Mouse (Mus musculus) gastrocnemius, postnatal 14 days (tissue): ENCODE results near the gene Slc33a1. TPM values are rescaled to one million over a fixed set of nuclear protein-coding genes. Genes with fewer than 3 reads are reported as not detected.
A peak's percentile ranks its signal among the peaks of the same experiment; 100 is the strongest.

Source experiments
- DNase-seq: peaks from one replicate; pipeline ENCODE4 v3.0.0; 2021; ENCODE audit warnings: mixed read lengths
- intact Hi-C: fragments of 180-260 bp; cut with DNase I; formaldehyde crosslinking; loops from one replicate; pipeline ENCODE4 v1.15.1; 2025; ENCODE audit warnings: low total_unique reads
- total RNA-seq, 2 experiments: library from RNA; stranded (reverse); gene quantifications; 2 replicates each; pipeline ENCODE4 v1.2.3; 2021

Gene Slc33a1
- total RNA-seq, 2 experiments from 2014 or later = 5.8 to 7.0 TPM

- intact Hi-C loops = no loop called here
- DNase-seq = peak; percentile 14
Observed at GRCm38 (mm10) chr3:63899309-63899695, 65.3 kb downstream of the Slc33a1 start, which contains the start of gene Plch1. Gene Plch1 (minus strand): TSS chr3:63899472.

DNA sequence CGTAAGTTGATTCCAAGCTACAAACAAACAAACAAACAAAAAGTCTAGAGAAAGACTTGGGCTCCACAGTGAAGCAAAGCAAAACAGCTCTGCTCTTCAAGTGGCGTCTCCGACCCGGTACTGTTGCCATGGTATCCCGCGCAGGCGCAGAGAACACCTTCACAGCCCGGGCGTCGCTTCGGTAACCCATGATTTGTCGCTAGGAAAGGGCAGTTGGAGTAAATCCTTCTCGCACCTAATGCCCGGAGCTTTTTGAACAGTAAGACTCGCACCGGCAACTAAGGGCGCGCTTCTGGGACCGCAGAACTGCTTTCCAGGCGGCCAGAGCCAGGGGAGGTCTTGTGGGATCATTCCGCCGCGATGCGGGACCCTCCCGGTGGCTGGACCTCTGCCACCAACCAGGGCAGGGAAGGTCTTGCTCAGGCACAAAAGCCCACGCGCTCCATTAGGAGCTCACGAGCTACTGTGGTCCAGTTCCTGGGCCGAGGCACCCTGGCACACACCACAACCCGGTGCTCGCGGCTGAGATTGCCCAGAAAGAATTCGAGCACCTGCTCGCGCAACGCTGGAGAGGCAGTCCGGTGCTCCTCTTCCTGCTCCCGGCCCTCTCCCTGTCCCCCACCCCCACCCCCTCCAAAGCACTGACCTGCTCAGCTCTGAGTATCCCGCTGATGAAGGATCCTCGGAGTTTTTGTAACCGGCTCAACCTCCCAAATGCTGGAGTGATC is 65.8 kb downstream of the Slc33a1 start:
- peak; percentile 59 for DNase-seq
- intact Hi-C loops = no loop called here

GRCm38 (mm10) chr3:63897177-63897576 is 67.4 kb downstream of the Slc33a1 start:
- DNase-seq = no peak
- intact Hi-C loops = no loop called here

- intact Hi-C loops = no loop called here
- DNase-seq = no peak
Observed at GRCm38 (mm10) chr3:63896303-63896702, 68.3 kb downstream of the Slc33a1 start.

- DNase-seq = no peak
- intact Hi-C loops = no loop called here
Observed at GRCm38 (mm10) chr3:63895786-63896185, 68.8 kb downstream of the Slc33a1 start.

GRCm38 (mm10) chr3:63893677-63894076 is 70.9 kb downstream of the Slc33a1 start:
- intact Hi-C loops = no loop called here
- DNase-seq = no peak

DNA sequence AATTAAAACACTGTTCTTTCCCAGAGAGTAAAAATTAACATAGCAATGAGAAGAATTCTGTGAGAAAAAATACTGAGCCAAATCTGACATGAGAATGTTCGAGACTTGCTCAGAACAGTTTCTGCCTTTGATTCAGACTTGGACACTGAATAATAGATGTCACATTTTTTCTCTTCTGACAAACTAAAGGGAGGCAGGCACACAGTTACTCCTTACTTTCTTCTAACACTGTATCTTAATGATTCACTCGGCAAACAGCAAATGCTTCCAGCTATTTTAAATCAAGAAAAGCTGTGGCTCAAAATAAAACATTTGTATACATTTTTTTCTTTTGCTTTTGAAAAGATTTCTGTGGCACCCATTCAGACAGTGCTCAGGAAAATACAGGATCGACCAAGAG is 72.4 kb downstream of the Slc33a1 start:
- no peak for DNase-seq
- intact Hi-C loops = no loop called here

Other genes with a start within 250 kb of the Slc33a1 start
- gene Plch1, start 65.3 kb downstream of the Slc33a1 start, total RNA-seq = under 1 TPM in 1 of 2 experiments, not detected in 1; 0.10 TPM
- 1 to 10 TPM; 3.3 to 4.0 TPM for gene E130311K13Rik, start 35.3 kb downstream of the Slc33a1 start, total RNA-seq
- 10 to 100 TPM; 12.7 to 13.3 TPM for gene Gmps, start 11.3 kb upstream of the Slc33a1 start, total RNA-seq
- under 1 TPM; 0.12 to 0.16 TPM for gene Vmn2r1, start 116.8 kb upstream of the Slc33a1 start, total RNA-seq
- gene Vmn2r2, start 177.2 kb upstream of the Slc33a1 start, total RNA-seq = not detected